Mouse (Mus musculus) midbrain, embryonic 16.5 days (tissue): ENCODE data around the gene Gulp1. TPM values are rescaled to one million over a fixed set of nuclear protein-coding genes. Genes with fewer than 3 reads are reported as not detected.

ENCODE experiments used
- ATAC-seq: fragments of 200-750 bp; cut with Nextera tagmentation; 2 replicates; pipeline ENCODE4 v1.8.0; 2017; ENCODE audit warnings: moderate TSS enrichment
- H3K27ac ChIP-seq: fragments of 300-500 bp; sonication (generic); 2 replicates; pipeline ENCODE4 v1.5.1; 2014; ENCODE audit warnings: mild to moderate bottlenecking, low read length, mixed read lengths
- H3K27me3 ChIP-seq: fragments of 300-500 bp; sonication (generic); 2 replicates; pipeline ENCODE4 v1.6.1; 2014; ENCODE audit warnings: low read depth, low read length, mixed read lengths; ENCODE audit not compliant: control insufficient read depth, insufficient read depth
- H3K36me3 ChIP-seq: fragments of 300-500 bp; sonication (generic); 2 replicates; pipeline ENCODE4 v1.6.1; 2014; ENCODE audit warnings: mild to moderate bottlenecking, low read length, moderate library complexity, mixed read lengths; ENCODE audit not compliant: control insufficient read depth, insufficient read depth
- H3K4me1 ChIP-seq: fragments of 300-500 bp; sonication (generic); 2 replicates; pipeline ENCODE4 v1.6.1; 2014; ENCODE audit warnings: mild to moderate bottlenecking, low read length, mixed read lengths; ENCODE audit not compliant: control insufficient read depth, insufficient read depth
- H3K4me2 ChIP-seq: fragments of 300-500 bp; sonication (generic); 2 replicates; pipeline ENCODE4 v1.6.1; 2014; ENCODE audit warnings: mild to moderate bottlenecking, low read length, mixed read lengths
- H3K4me3 ChIP-seq: fragments of 300-500 bp; sonication (generic); 2 replicates; pipeline ENCODE4 v1.5.1; 2014; ENCODE audit warnings: low read depth, mild to moderate bottlenecking, low read length, moderate library complexity, mixed read lengths
- H3K9ac ChIP-seq: fragments of 300-500 bp; sonication (generic); 2 replicates; pipeline ENCODE4 v1.6.1; 2014; ENCODE audit warnings: low read depth, low read length, mixed read lengths
- H3K9me3 ChIP-seq: fragments of 300-500 bp; sonication (generic); replicated peaks from 2 replicates; pipeline ENCODE4 v1.6.1; 2014; ENCODE audit warnings: mild to moderate bottlenecking, low read length, mixed read lengths; ENCODE audit not compliant: control insufficient read depth, poor library complexity, severe bottlenecking
- WGBS: fragments of 180-500 bp; shearing (Covaris S2); extraction: QIAGEN DNeasy Blood & Tissue Kit; methylation state at CpG from one replicate; pipeline ENCODE4 v1.1.7; 2014; 5-methylcytosine and 5-hydroxymethylcytosine counted together
- polyA plus RNA-seq: library from polyadenylated mRNA; unstranded; fragments of >200 nt; fragmentation: Nextera tagmentation; extraction: Ambion mirVana; gene quantifications from 2 replicates; pipeline ENCODE4 v1.2.1, GENCODE M21; 2015

The Gulp1 gene
- polyA plus RNA-seq, 1 experiment from 2014 or later: 7.6 TPM

GRCm38 (mm10) chr1:44678974-44679373 lies 127.7 kb downstream of the Gulp1 start:
- no peak for ATAC-seq
- Histone ChIP-seq H3K27me3 (no peaks in the 10 kb centered on the region), H3K27ac (no peak overlapping the region), H3K4me3 (no peak overlapping the region), H3K4me2 (no peak overlapping the region), H3K36me3 (no peaks in the 10 kb centered on the region), H3K9ac (no peak overlapping the region), H3K9me3 (no peaks in the 10 kb centered on the region), H3K4me1 (no peaks in the 10 kb centered on the region)
- WGBS: 71% methylated on average over 3 of the region's 3 CpGs

DNA sequence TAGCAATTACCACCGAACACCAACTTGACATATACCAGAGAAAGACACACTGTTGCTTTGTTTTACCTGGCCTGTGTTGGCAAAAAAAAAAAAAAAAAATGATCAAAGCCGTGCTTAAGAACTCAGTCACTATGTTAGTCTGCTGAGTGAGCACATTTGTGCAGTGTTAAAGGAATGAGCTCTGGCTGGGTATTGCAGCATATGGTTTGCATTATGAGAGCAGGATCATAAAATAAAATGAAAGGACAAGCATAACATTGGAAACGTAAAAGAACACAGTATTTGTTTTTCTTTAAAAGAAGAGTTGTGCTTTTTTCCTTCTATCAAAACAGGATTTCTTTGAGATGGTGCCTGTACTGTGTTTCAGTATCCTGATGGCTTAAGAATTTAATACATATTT lies 128.1 kb downstream of the Gulp1 start:
- Histone ChIP-seq H3K4me1 (no peaks in the 10 kb centered on the region), H3K4me3 (no peak overlapping the region), H3K27ac (no peak overlapping the region), H3K36me3 (no peaks in the 10 kb centered on the region), H3K9me3 (no peaks in the 10 kb centered on the region), H3K4me2 (no peak overlapping the region), H3K9ac (no peak overlapping the region), H3K27me3 (no peaks in the 10 kb centered on the region)
- ATAC-seq: no peak
- WGBS: 56% methylated on average over 3 of the region's 3 CpGs

- H3K36me3 ChIP-seq: no peaks in the 10 kb centered on the region
- H3K4me3 ChIP-seq: no peak overlapping the region
- no peak for ATAC-seq
- H3K4me2 ChIP-seq: no peak overlapping the region
- H3K27ac ChIP-seq: no peak overlapping the region
- no peaks in the 10 kb centered on the region for H3K9me3 ChIP-seq
- 12% methylated on average over 2 of the region's 2 CpGs for WGBS
- H3K9ac ChIP-seq: no peak overlapping the region
- no peaks in the 10 kb centered on the region for H3K27me3 ChIP-seq
- no peaks in the 10 kb centered on the region for H3K4me1 ChIP-seq
Measured at GRCm38 (mm10) chr1:44682556-44682955, 131.2 kb downstream of the Gulp1 start.

GRCm38 (mm10) chr1:44683723-44684122 lies 132.4 kb downstream of the Gulp1 start:
- 54% methylated on average over 6 of the region's 6 CpGs for WGBS
- Histone ChIP-seq H3K36me3 (no peaks in the 10 kb centered on the region), H3K27me3 (no peaks in the 10 kb centered on the region), H3K27ac (no peak overlapping the region), H3K4me2 (no peak overlapping the region), H3K4me1 (no peaks in the 10 kb centered on the region), H3K4me3 (no peak overlapping the region), H3K9me3 (no peaks in the 10 kb centered on the region), H3K9ac (no peak overlapping the region)
- no peak for ATAC-seq

- Histone ChIP-seq H3K27me3 (no peaks in the 10 kb centered on the region), H3K27ac (no peak overlapping the region), H3K4me2 (no peak overlapping the region), H3K4me3 (no peak overlapping the region), H3K9ac (no peak overlapping the region), H3K9me3 (no peaks in the 10 kb centered on the region), H3K36me3 (no peaks in the 10 kb centered on the region), H3K4me1 (no peaks in the 10 kb centered on the region)
- 59% methylated on average over 4 of the region's 4 CpGs for WGBS
- ATAC-seq: peak; percentile 56
Measured at GRCm38 (mm10) chr1:44720785-44721410, 169.6 kb downstream of the Gulp1 start.

- no peaks in the 10 kb centered on the region for H3K4me1 ChIP-seq
- H3K27ac ChIP-seq: no peak overlapping the region
- no peaks in the 10 kb centered on the region for H3K36me3 ChIP-seq
- no peak overlapping the region for H3K4me2 ChIP-seq
- H3K9me3 ChIP-seq: no peaks in the 10 kb centered on the region
- no peak overlapping the region for H3K9ac ChIP-seq
- H3K4me3 ChIP-seq: no peak overlapping the region
- ATAC-seq: no peak
- no peaks in the 10 kb centered on the region for H3K27me3 ChIP-seq
Measured at GRCm38 (mm10) chr1:44741256-44741655, 189.9 kb downstream of the Gulp1 start.

DNA sequence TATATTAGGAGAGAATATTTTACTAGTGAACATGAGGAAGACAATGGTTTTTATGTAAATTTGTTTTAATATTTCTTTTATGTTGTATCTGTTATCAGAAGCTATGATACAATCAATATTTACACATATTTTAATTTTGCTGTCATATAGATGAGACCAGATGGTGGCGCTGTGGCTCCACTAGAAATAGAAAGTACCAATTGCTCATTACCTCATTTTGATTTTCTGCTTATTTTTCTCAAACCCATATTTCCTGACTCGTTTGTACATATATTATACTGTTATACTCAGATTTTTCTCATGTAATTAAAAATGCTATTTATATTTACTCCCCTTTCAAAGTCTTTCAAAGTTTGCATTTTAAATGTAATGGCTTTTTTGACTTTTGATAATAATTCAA lies 194.4 kb downstream of the Gulp1 start:
- H3K9me3 ChIP-seq: no peaks in the 10 kb centered on the region
- H3K27ac ChIP-seq: no peak overlapping the region
- ATAC-seq: no peak
- no peaks in the 10 kb centered on the region for H3K36me3 ChIP-seq
- no peaks in the 10 kb centered on the region for H3K27me3 ChIP-seq
- 9% methylated on average over 2 of the region's 2 CpGs for WGBS
- no peaks in the 10 kb centered on the region for H3K4me1 ChIP-seq
- no peak overlapping the region for H3K4me2 ChIP-seq
- H3K9ac ChIP-seq: no peak overlapping the region
- H3K4me3 ChIP-seq: no peak overlapping the region

- Histone ChIP-seq H3K4me1 (no peaks in the 10 kb centered on the region), H3K27me3 (no peaks in the 10 kb centered on the region), H3K9me3 (no peaks in the 10 kb centered on the region), H3K4me3 (no peak overlapping the region), H3K9ac (no peak overlapping the region), H3K4me2 (no peak overlapping the region), H3K27ac (no peak overlapping the region), H3K36me3 (no peaks in the 10 kb centered on the region)
- ATAC-seq: no peak
- 83% methylated on average over 5 of the region's 5 CpGs for WGBS
Measured at GRCm38 (mm10) chr1:44750731-44751730, 199.7 kb downstream of the Gulp1 start.

DNA sequence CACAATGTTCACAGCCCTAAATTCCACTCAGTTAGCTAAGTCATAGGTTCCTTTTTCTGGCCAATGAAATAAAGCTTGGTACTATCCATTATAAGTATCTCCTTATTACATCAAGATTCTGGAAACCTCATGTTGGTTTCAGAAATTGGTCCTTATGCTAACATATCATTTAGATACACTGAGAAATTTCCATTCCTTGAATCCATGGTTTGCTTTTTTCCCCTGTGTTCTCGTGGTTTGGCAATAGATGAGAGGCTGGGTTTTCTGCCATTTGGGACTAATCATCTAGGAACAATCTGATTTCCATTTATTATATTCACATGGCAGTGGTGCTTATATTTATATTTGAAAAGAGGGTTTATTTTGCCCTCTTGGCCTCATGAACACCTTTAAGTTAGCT lies 226.9 kb downstream of the Gulp1 start:
- H3K27me3 ChIP-seq: no peaks in the 10 kb centered on the region
- no peak overlapping the region for H3K4me2 ChIP-seq
- H3K9me3 ChIP-seq: no peaks in the 10 kb centered on the region
- no peaks in the 10 kb centered on the region for H3K36me3 ChIP-seq
- H3K9ac ChIP-seq: no peak overlapping the region
- no peak overlapping the region for H3K27ac ChIP-seq
- H3K4me1 ChIP-seq: no peaks in the 10 kb centered on the region
- 64% methylated on average over 1 of the region's 1 CpGs for WGBS
- no peak for ATAC-seq
- H3K4me3 ChIP-seq: no peak overlapping the region
